ENCODE assay signal across 27 mouse cellular contexts in the genomic region with DNA sequence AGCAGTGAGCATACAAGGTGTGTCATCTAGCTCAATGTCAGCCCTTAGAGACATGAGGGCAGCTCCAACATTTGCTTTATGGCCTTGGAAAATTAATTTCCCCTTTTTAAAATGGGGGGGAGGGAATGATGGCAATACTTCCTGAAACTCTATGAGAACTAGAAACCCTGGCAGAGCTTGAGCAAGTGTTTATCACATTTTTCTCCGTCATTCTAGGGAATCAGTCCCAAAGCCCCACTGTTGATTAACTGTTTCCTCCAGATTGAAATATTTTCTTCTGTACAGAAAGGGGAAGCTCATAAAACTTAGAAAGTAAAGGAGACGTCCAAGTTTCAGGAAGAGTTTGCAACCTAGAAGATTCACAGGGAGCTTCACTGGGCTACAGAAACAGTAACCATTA. TPM values are rescaled to one million over a fixed set of nuclear protein-coding genes. Genes with fewer than 3 reads are reported as not detected.
DNase-seq lines count a peak whose midpoint lies in the region; ATAC-seq and TF ChIP-seq lines count a peak whose summit lies in the region.
"Had no signal": no experiment of that assay in that cellular context is flagged by ENCODE, and none has a peak within 500 bp of the region (broad histone marks: within the 10 kb centered on the region; RNA-seq: fewer than 3 reads in every experiment).

No protein-coding gene starts in this region.

- TF ChIP-seq CTCF in gastrocnemius, adult 2 months (IDR thresholded peaks at IDR 0.05) = no peak

- H3K4me1 ChIP-seq in heart, embryonic 10.5 days = no peaks in the 10 kb centered on the region
- H3K4me1 ChIP-seq: embryonic facial prominence, embryonic 10.5 days; forebrain, embryonic 12.5 days; hindbrain, embryonic 10.5 days; hindbrain, embryonic 13.5 days; intestine, embryonic 15.5 days had no signal

- ATAC-seq in granulocyte monocyte progenitor cell, adult 5-6 weeks (replicated peaks; ENCODE audit: poor library complexity, severe bottlenecking) = peak; percentile 68
- peak; percentile 57 for ATAC-seq in megakaryocyte, adult 5-6 weeks (ENCODE audit: poor library complexity, severe bottlenecking)
- ATAC-seq: activated CD4-positive, CD25-positive, alpha-beta regulatory T cell, adult 4 months; forebrain, embryonic 16.5 days; hindbrain, embryonic 16.5 days; intestine, embryonic 15.5 days had no signal

- WGBS in heart, embryonic 10.5 days = 89% methylated on average over 2 of the region's 2 CpGs

- peak overlapping the region; percentile 72 for H3K27ac ChIP-seq in gastrocnemius, adult 2 months
- H3K27ac ChIP-seq in heart, embryonic 10.5 days = no peak overlapping the region
- H3K27ac ChIP-seq: embryonic facial prominence, embryonic 10.5 days; embryonic facial prominence, embryonic 13.5 days; forebrain, embryonic 12.5 days; heart, adult 2 months; hindbrain, embryonic 10.5 days; hindbrain, embryonic 13.5 days; intestine, embryonic 15.5 days had no signal

- no peak for DNase-seq in gastrocnemius, adult 2 months
- DNase-seq in gastrocnemius, postnatal 4 days (ENCODE audit: low spot score in 2 of 2) = no peak
- no peak for DNase-seq in kidney, postnatal 4 days
- no peak for DNase-seq in retina, embryonic 14.5 days (ENCODE audit: low spot score)
- no peak for DNase-seq in heart, embryonic 10.5 days (ENCODE audit: low spot score)
- DNase-seq: adrenal gland, postnatal 10 days; adrenal gland, postnatal 36 days; cerebellum, adult 11 months; cerebellum, adult 2 months; cerebellum, adult 9-11 months; cerebellum, postnatal 25 days; embryo, embryonic 11 days; heart, adult 2 months had no signal

- no peaks in the 10 kb centered on the region for H3K27me3 ChIP-seq in heart, embryonic 10.5 days (ENCODE audit: insufficient read depth, poor library complexity, severe bottlenecking)
- H3K27me3 ChIP-seq: CH12.LX; embryonic facial prominence, embryonic 13.5 days; forebrain, embryonic 12.5 days; hindbrain, embryonic 13.5 days; intestine, embryonic 15.5 days had no signal

- no peak overlapping the region for H3K4me3 ChIP-seq in gastrocnemius, adult 2 months
- H3K4me3 ChIP-seq in heart, embryonic 10.5 days = no peak overlapping the region
- H3K4me3 ChIP-seq: embryonic facial prominence, embryonic 10.5 days; embryonic facial prominence, embryonic 13.5 days; erythroblast, embryonic 14.5 days; forebrain, embryonic 12.5 days; heart, adult 2 months; hindbrain, embryonic 10.5 days; hindbrain, embryonic 13.5 days; intestine, embryonic 15.5 days had no signal

- H3K9me3 ChIP-seq in heart, embryonic 10.5 days = no peaks in the 10 kb centered on the region
- H3K9me3 ChIP-seq: embryonic facial prominence, embryonic 10.5 days; embryonic facial prominence, embryonic 13.5 days; forebrain, embryonic 12.5 days; G1E; hindbrain, embryonic 10.5 days; hindbrain, embryonic 13.5 days; intestine, embryonic 15.5 days had no signal

- H3K36me3 ChIP-seq in heart, embryonic 10.5 days = peaks cover 85% of the 10 kb centered on the region

- intact Hi-C loops in gastrocnemius, adult 2 months (cut with DNase I) = no loop called here

RNA-seq across cellular contexts. Expression of gene Elavl1, which starts 10.5 kb away (rescaled TPM):
- total RNA-seq in gastrocnemius, adult 2 months (2021) = 10 to 100 TPM; 46.4 to 49.8 TPM
- total RNA-seq in gastrocnemius, postnatal 4 days (2021) = 10 to 100 TPM; 70.1 to 76.5 TPM
- total RNA-seq in granulocyte monocyte progenitor cell, adult 5-6 weeks (2014; fragmentation: Nextera tagmentation) = 99.5 and 118 TPM in 2 replicates
- total RNA-seq in granulocyte monocyte progenitor cell, adult 5-6 weeks (2017) = 92.6 and 107 TPM in 2 replicates
- 86.6 and 92.7 TPM in 2 replicates for total RNA-seq in megakaryocyte, adult 5-6 weeks (2015)
- 46.0 and 59.2 TPM in 2 replicates for total RNA-seq in megakaryocyte, adult 5-6 weeks (2017)
- polyA plus RNA-seq in heart, embryonic 10.5 days (2016; fragmentation: Nextera tagmentation; extraction: Ambion mirVana) = 229 and 261 TPM in 2 replicates

RNA-seq across cellular contexts. Expression of gene Ccl25, which starts 10.7 kb away (rescaled TPM):
- total RNA-seq in gastrocnemius, adult 2 months (2021) = 10 to 100 TPM in 1 of 2 experiments, 1 to 10 TPM in 1; 8.2 to 14.6 TPM
- 10 to 100 TPM in 1 of 2 experiments, 1 to 10 TPM in 1; 7.6 to 11.9 TPM for total RNA-seq in gastrocnemius, postnatal 4 days (2021)
- 16.9 and 23.2 TPM in 2 replicates for total RNA-seq in granulocyte monocyte progenitor cell, adult 5-6 weeks (2014; fragmentation: Nextera tagmentation)
- 5.1 and 16.7 TPM in 2 replicates for total RNA-seq in granulocyte monocyte progenitor cell, adult 5-6 weeks (2017)
- total RNA-seq in megakaryocyte, adult 5-6 weeks (2015) = 14.0 and 18.8 TPM in 2 replicates
- total RNA-seq in megakaryocyte, adult 5-6 weeks (2017) = 8.9 and 9.5 TPM in 2 replicates
- 15.8 and 16.5 TPM in 2 replicates for polyA plus RNA-seq in heart, embryonic 10.5 days (2016; fragmentation: Nextera tagmentation; extraction: Ambion mirVana)

RNA-seq across cellular contexts. Expression of gene Timm44, which starts 60.0 kb away (rescaled TPM):
- total RNA-seq in gastrocnemius, adult 2 months (2021) = 10 to 100 TPM; 61.8 to 76.6 TPM
- total RNA-seq in gastrocnemius, postnatal 4 days (2021) = 10 to 100 TPM; 73.9 to 78.4 TPM
- total RNA-seq in granulocyte monocyte progenitor cell, adult 5-6 weeks (2014; fragmentation: Nextera tagmentation) = 72.1 and 74.5 TPM in 2 replicates
- 113 and 128 TPM in 2 replicates for total RNA-seq in granulocyte monocyte progenitor cell, adult 5-6 weeks (2017)
- 42.1 and 45.2 TPM in 2 replicates for total RNA-seq in megakaryocyte, adult 5-6 weeks (2015)
- 60.3 and 68.0 TPM in 2 replicates for total RNA-seq in megakaryocyte, adult 5-6 weeks (2017)
- 70.2 and 72.0 TPM in 2 replicates for polyA plus RNA-seq in heart, embryonic 10.5 days (2016; fragmentation: Nextera tagmentation; extraction: Ambion mirVana)
